Mouse (Mus musculus) midbrain, embryonic 12.5 days (tissue): ENCODE data around the gene Gm28434. TPM values are rescaled to one million over a fixed set of nuclear protein-coding genes. Genes with fewer than 3 reads are reported as not detected.

Experiments
- polyA plus RNA-seq: library from polyadenylated mRNA; unstranded; fragments of >200 nt; fragmentation: Nextera tagmentation; extraction: Ambion mirVana; gene quantifications from 2 replicates; pipeline ENCODE4 v1.2.1, GENCODE M21; 2016

The Gm28434 gene
- polyA plus RNA-seq, 1 experiment from 2014 or later, result not detected

Other genes with a start within 250 kb of the Gm28434 start
- not detected in 2 replicates for gene Csn1s2a, start 194.9 kb upstream of the Gm28434 start, polyA plus RNA-seq
- gene Csn1s2b, start 161.4 kb upstream of the Gm28434 start, polyA plus RNA-seq, result not detected in 2 replicates
- not detected in 2 replicates for gene Prr27, start 143.8 kb upstream of the Gm28434 start, polyA plus RNA-seq
- gene Odam, start 84.5 kb upstream of the Gm28434 start, polyA plus RNA-seq, result not detected in 2 replicates
- gene Csn3, start 43.9 kb upstream of the Gm28434 start, polyA plus RNA-seq, result not detected in 2 replicates
- not detected in 2 replicates for gene 2310003L06Rik, start 58 bp upstream of the Gm28434 start, polyA plus RNA-seq
- not detected in 2 replicates for gene Cabs1, start 9.9 kb downstream of the Gm28434 start, polyA plus RNA-seq
- gene Smr3a, start 33.0 kb downstream of the Gm28434 start, polyA plus RNA-seq, result not detected in 2 replicates
- not detected in 2 replicates for gene Smr2, start 117.0 kb downstream of the Gm28434 start, polyA plus RNA-seq
- not detected in 2 replicates for gene Gm11116, start 142.0 kb downstream of the Gm28434 start, polyA plus RNA-seq
- gene Gm11115, start 184.6 kb downstream of the Gm28434 start, polyA plus RNA-seq, result not detected in 2 replicates